Mouse (Mus musculus) gastrocnemius, postnatal 4 days (tissue): ENCODE results near the gene Gm14391. TPM values are rescaled to one million over a fixed set of nuclear protein-coding genes. Genes with fewer than 3 reads are reported as not detected.
"Not testable (repeated sequence)": the region's sequence is repeated elsewhere in the genome, so short reads cannot be mapped to it uniquely, and the experiment has no call there.

Experiments used
- DNase-seq, 2 experiments: peaks; one replicate each; pipeline ENCODE4 v3.0.0; 2021 to 2022; ENCODE audit warnings: low spot score in 2 of 2, mixed read lengths in 2 of 2
- long read RNA-seq, 2 experiments: library from polyadenylated mRNA; stranded (forward); transcript quantifications; one replicate each; pipeline ENCODE4 v2.0.0; 2021
- total RNA-seq, 2 experiments: library from RNA; stranded (reverse); gene quantifications; 2 replicates each; pipeline ENCODE4 v1.2.3; 2021

Gm14391 gene
- 10 to 100 TPM; 41.8 to 45.6 TPM for total RNA-seq
- long read RNA-seq, experiment 1, transcript Gm14391-202 (4 exons, 965 nt): major isoform, 10 of 15 reads
- long read RNA-seq, experiment 1, partial matches to known transcripts: 0 of 15 reads
- long read RNA-seq, experiment 1, other reads (novel, unspliced or antisense): 2 of 15 reads
- long read RNA-seq, experiment 2, transcript Gm14391-202 (4 exons, 965 nt): major isoform, 5 of 12 reads
- long read RNA-seq, experiment 2, partial matches to known transcripts: 1 of 12 reads
- long read RNA-seq, experiment 2, other reads (novel, unspliced or antisense): 5 of 12 reads

GRCm38 (mm10) chr2:175206732-175207131, at the start of gene Gm14391:
Gene Gm14391 (minus strand): TSS chr2:175206917.
- DNase-seq: not testable (repeated sequence)

- not testable (repeated sequence) for DNase-seq
Observed at GRCm38 (mm10) chr2:175179008-175179407, 27.7 kb downstream of the Gm14391 start.

GRCm38 (mm10) chr2:175176312-175176711, 30.4 kb downstream of the Gm14391 start:
- no peak for DNase-seq

GRCm38 (mm10) chr2:175175401-175176180, 31.1 kb downstream of the Gm14391 start, which contains the start of gene Gm14443:
Gene Gm14443 (minus strand): TSS chr2:175175871.
- DNase-seq: not testable (repeated sequence)

- DNase-seq: not testable (repeated sequence)
Observed at GRCm38 (mm10) chr2:175174058-175174457, 32.7 kb downstream of the Gm14391 start.

GRCm38 (mm10) chr2:175172906-175173595, 33.7 kb downstream of the Gm14391 start:
- not testable (repeated sequence) for DNase-seq

GRCm38 (mm10) chr2:175172123-175172522, 34.6 kb downstream of the Gm14391 start:
- no peak for DNase-seq

- not testable (repeated sequence) for DNase-seq
Observed at GRCm38 (mm10) chr2:175166870-175167269, 39.8 kb downstream of the Gm14391 start.

GRCm38 (mm10) chr2:175165110-175165509, 41.6 kb downstream of the Gm14391 start:
- DNase-seq: not testable (repeated sequence)

GRCm38 (mm10) chr2:175161438-175161837, 45.3 kb downstream of the Gm14391 start:
- not testable (repeated sequence) for DNase-seq

- DNase-seq: no peak
Observed at GRCm38 (mm10) chr2:175158642-175159041, 48.1 kb downstream of the Gm14391 start.

GRCm38 (mm10) chr2:175156696-175157095, 50.0 kb downstream of the Gm14391 start:
- DNase-seq: no peak

- not testable (repeated sequence) for DNase-seq
Observed at GRCm38 (mm10) chr2:175141993-175142295, 64.8 kb downstream of the Gm14391 start, which contains the start of gene Gm14399. Gene Gm14399 (minus strand): TSS chr2:175142012.

GRCm38 (mm10) chr2:175141118-175141992, 65.4 kb downstream of the Gm14391 start:
- DNase-seq: not testable (repeated sequence)

Other genes starting within 250 kb of the Gm14391 start
- gene Gm14444, start 196.7 kb downstream of the Gm14391 start, total RNA-seq: under 1 TPM; 0.39 to 0.56 TPM
- 1 to 10 TPM; 1.0 TPM for gene Gm14393, start 139.1 kb downstream of the Gm14391 start, total RNA-seq
- 10 to 100 TPM; 10.5 to 12.6 TPM for gene Gm14399, start 64.9 kb downstream of the Gm14391 start, total RNA-seq
- 1 to 10 TPM in 1 of 2 experiments, under 1 TPM in 1; 0.49 to 1.2 TPM for gene Gm14443, start 31.0 kb downstream of the Gm14391 start, total RNA-seq
- gene Gm14440, start 68.2 kb upstream of the Gm14391 start, total RNA-seq: 1 to 10 TPM in 1 of 2 experiments, not detected in 1; 6.3 TPM
- gene Gm4631, start 131.3 kb upstream of the Gm14391 start, total RNA-seq: 10 to 100 TPM; 22.6 to 26.2 TPM
- gene Zfp968, start 165.5 kb upstream of the Gm14391 start, total RNA-seq: 1 to 10 TPM; 4.3 to 4.8 TPM
- gene Gm4724, start 228.9 kb upstream of the Gm14391 start, total RNA-seq: 1 to 10 TPM; 2.5 to 3.5 TPM